Mouse (Mus musculus) forebrain, embryonic 13.5 days (tissue): ENCODE data around the gene Dot1l. TPM values are rescaled to one million over a fixed set of nuclear protein-coding genes. Genes with fewer than 3 reads are reported as not detected.
"Not testable (repeated sequence)": the region's sequence is repeated elsewhere in the genome, so short reads cannot be mapped to it uniquely, and the experiment has no call there.

Source experiments
- ATAC-seq: fragments of 200-750 bp; cut with Nextera tagmentation; 2 replicates; pipeline ENCODE4 v1.8.0; 2017
- H3K27ac ChIP-seq: fragments of 300-500 bp; sonication (generic); 2 replicates; pipeline ENCODE4 v1.5.1; 2015; ENCODE audit warnings: inconsistent platforms, mild to moderate bottlenecking, moderate library complexity
- H3K27me3 ChIP-seq: fragments of 300-500 bp; sonication (generic); 2 replicates; pipeline ENCODE4 v1.6.1; 2015; ENCODE audit warnings: mild to moderate bottlenecking, inconsistent platforms
- H3K36me3 ChIP-seq: fragments of 300-500 bp; sonication (generic); 2 replicates; pipeline ENCODE4 v1.6.1; 2015; ENCODE audit warnings: mild to moderate bottlenecking, inconsistent platforms; ENCODE audit not compliant: poor library complexity, severe bottlenecking
- H3K4me1 ChIP-seq: fragments of 300-500 bp; sonication (generic); 2 replicates; pipeline ENCODE4 v1.6.1; 2015; ENCODE audit warnings: inconsistent platforms
- H3K4me2 ChIP-seq: fragments of 300-500 bp; sonication (generic); 2 replicates; pipeline ENCODE4 v1.6.1; 2015; ENCODE audit warnings: inconsistent platforms, mild to moderate bottlenecking, moderate library complexity
- H3K4me3 ChIP-seq: fragments of 300-500 bp; sonication (generic); 2 replicates; pipeline ENCODE4 v1.5.1; 2015; ENCODE audit warnings: mild to moderate bottlenecking, inconsistent platforms
- H3K9ac ChIP-seq: fragments of 300-500 bp; sonication (generic); 2 replicates; pipeline ENCODE4 v1.6.1; 2015; ENCODE audit warnings: mild to moderate bottlenecking, inconsistent platforms
- H3K9me3 ChIP-seq: fragments of 300-500 bp; sonication (generic); replicated peaks from 2 replicates; pipeline ENCODE4 v1.6.1; 2016; ENCODE audit warnings: inconsistent platforms
- WGBS: fragments of 180-500 bp; shearing (Covaris S2); methylation state at CpG from one replicate; pipeline ENCODE4 v1.1.7; 2015; 5-methylcytosine and 5-hydroxymethylcytosine counted together
- polyA plus RNA-seq: library from polyadenylated mRNA; unstranded; fragments of >200 nt; fragmentation: Nextera tagmentation; extraction: Ambion mirVana; gene quantifications from 2 replicates; pipeline ENCODE4 v1.2.1, GENCODE M21; 2015

Gene Dot1l
- polyA plus RNA-seq, 1 experiment from 2014 or later = 19.9 TPM

GRCm38 (mm10) chr10:80818599-80819281 lies 63.7 kb downstream of the Dot1l start:
- Histone ChIP-seq H3K4me1 (no peaks in the 10 kb centered on the region), H3K27ac (no peak overlapping the region), H3K9ac (no peak overlapping the region), H3K27me3 (no peaks in the 10 kb centered on the region), H3K4me3 (no peak overlapping the region), H3K4me2 (no peak overlapping the region), H3K36me3 (no peaks in the 10 kb centered on the region), H3K9me3 (no peaks in the 10 kb centered on the region)
- 68% methylated on average over 6 of the region's 6 CpGs for WGBS
- no peak for ATAC-seq

GRCm38 (mm10) chr10:80819406-80819805 lies 64.4 kb downstream of the Dot1l start:
- H3K27ac ChIP-seq = no peak overlapping the region
- H3K4me3 ChIP-seq = no peak overlapping the region
- WGBS = 68% methylated on average over 3 of the region's 3 CpGs
- no peaks in the 10 kb centered on the region for H3K36me3 ChIP-seq
- no peak overlapping the region for H3K4me2 ChIP-seq
- H3K9me3 ChIP-seq = no peaks in the 10 kb centered on the region
- H3K27me3 ChIP-seq = no peaks in the 10 kb centered on the region
- H3K9ac ChIP-seq = 0 out of 2 replicates have a peak overlapping the region, but pooled peaks have one; percentile 1
- ATAC-seq = no peak
- no peaks in the 10 kb centered on the region for H3K4me1 ChIP-seq

GRCm38 (mm10) chr10:80821991-80822390 lies 67.0 kb downstream of the Dot1l start:
- Histone ChIP-seq H3K36me3 (no peaks in the 10 kb centered on the region), H3K4me1 (0 out of 2 replicates have a peak, but pooled peaks cover 3% of the 10 kb centered on the region), H3K27ac (no peak overlapping the region), H3K4me3 (no peak overlapping the region), H3K4me2 (no peak overlapping the region), H3K9me3 (no peaks in the 10 kb centered on the region), H3K9ac (no peak overlapping the region), H3K27me3 (no peaks in the 10 kb centered on the region)
- 44% methylated on average over 2 of the region's 2 CpGs for WGBS
- no peak for ATAC-seq

GRCm38 (mm10) chr10:80822528-80822927 lies 67.5 kb downstream of the Dot1l start:
- Histone ChIP-seq H3K4me1 (peaks cover 5% of the 10 kb centered on the region), H3K27me3 (no peaks in the 10 kb centered on the region), H3K27ac (no peak overlapping the region), H3K9ac (no peak overlapping the region), H3K36me3 (no peaks in the 10 kb centered on the region), H3K4me2 (no peak overlapping the region), H3K9me3 (no peaks in the 10 kb centered on the region), H3K4me3 (no peak overlapping the region)
- ATAC-seq = no peak
- WGBS = 85% methylated on average over 5 of the region's 5 CpGs

- H3K27me3 ChIP-seq = no peaks in the 10 kb centered on the region
- no peak for ATAC-seq
- H3K4me1 ChIP-seq = peaks cover 13% of the 10 kb centered on the region
- H3K9ac ChIP-seq = no peak overlapping the region
- H3K4me3 ChIP-seq = no peak overlapping the region
- WGBS = 98% methylated on average over 1 of the region's 1 CpGs
- no peak overlapping the region for H3K27ac ChIP-seq
- no peaks in the 10 kb centered on the region for H3K9me3 ChIP-seq
- peaks cover 4% of the 10 kb centered on the region; the same call in 1 of the 2 replicates for H3K36me3 ChIP-seq
- no peak overlapping the region for H3K4me2 ChIP-seq
These were observed 68.3 kb downstream of the Dot1l start for GRCm38 (mm10) chr10:80823316-80823715.

- peaks cover 18% of the 10 kb centered on the region for H3K4me1 ChIP-seq
- no peaks in the 10 kb centered on the region for H3K9me3 ChIP-seq
- H3K4me2 ChIP-seq = no peak overlapping the region
- no peak for ATAC-seq
- H3K9ac ChIP-seq = no peak overlapping the region
- WGBS = 72% methylated on average over 8 of the region's 8 CpGs
- H3K4me3 ChIP-seq = no peak overlapping the region
- H3K36me3 ChIP-seq = peaks cover 9% of the 10 kb centered on the region
- H3K27me3 ChIP-seq = no peaks in the 10 kb centered on the region
- no peak overlapping the region for H3K27ac ChIP-seq
These were observed 69.0 kb downstream of the Dot1l start for GRCm38 (mm10) chr10:80823847-80824643.

- H3K36me3 ChIP-seq = peaks cover 17% of the 10 kb centered on the region
- H3K9me3 ChIP-seq = no peaks in the 10 kb centered on the region
- H3K9ac ChIP-seq = no peak overlapping the region
- H3K4me3 ChIP-seq = no peak overlapping the region
- no peak for ATAC-seq
- WGBS = 83% methylated on average over 2 of the region's 2 CpGs
- no peak overlapping the region for H3K4me2 ChIP-seq
- no peaks in the 10 kb centered on the region for H3K27me3 ChIP-seq
- H3K4me1 ChIP-seq = peaks cover 25% of the 10 kb centered on the region
- no peak overlapping the region for H3K27ac ChIP-seq
These were observed 69.8 kb downstream of the Dot1l start for GRCm38 (mm10) chr10:80824827-80825226.

- WGBS = under 1% methylated on average over 68 of the region's 82 CpGs
- ATAC-seq = peak; percentile 97
- H3K27me3 ChIP-seq = no peaks in the 10 kb centered on the region
These were observed 71.4 kb downstream of the Dot1l start, which contains the start of gene Oaz1 for GRCm38 (mm10) chr10:80826151-80827062. Oaz1 (plus strand) TSS chr10:80826656.

GRCm38 (mm10) chr10:80827063-80827869 lies 72.3 kb downstream of the Dot1l start:
- Histone ChIP-seq H3K36me3 (peaks cover 32% of the 10 kb centered on the region), H3K9me3 (no peaks in the 10 kb centered on the region), H3K4me3 (peak overlapping the region; percentile 78), H3K9ac (peak overlapping the region; percentile 92), H3K27me3 (no peaks in the 10 kb centered on the region), H3K27ac (peak overlapping the region; percentile 86), H3K4me1 (peaks cover 42% of the 10 kb centered on the region), H3K4me2 (peak overlapping the region; percentile 90)
- 8% methylated on average over 29 of the region's 29 CpGs for WGBS
- ATAC-seq = no peak

More at GRCm38 (mm10) chr10:80826151-80827062, 71.4 kb downstream of the Dot1l start, which contains the start of gene Oaz1:
- Histone ChIP-seq H3K4me1 (peaks cover 41% of the 10 kb centered on the region), H3K4me3 (peak within 1 kb of the TSS; percentile 78), H3K4me2 (peak within 1 kb of the TSS; percentile 90), H3K36me3 (peaks cover 32% of the 10 kb centered on the region), H3K9me3 (no peaks in the 10 kb centered on the region), H3K9ac (peak within 1 kb of the TSS; percentile 92), H3K27ac (peak within 1 kb of the TSS; percentile 86)

GRCm38 (mm10) chr10:80827870-80828420 lies 72.9 kb downstream of the Dot1l start:
- whole genome bisulfite sequencing = 81% methylated on average over 10 of the region's 10 CpGs
- H3K4me3 ChIP-seq = peak overlapping the region; percentile 78

GRCm38 (mm10) chr10:80828587-80828986 lies 73.6 kb downstream of the Dot1l start:
- peaks cover 32% of the 10 kb centered on the region for H3K36me3 ChIP-seq
- not testable (repeated sequence) for H3K9ac ChIP-seq, H3K9me3 ChIP-seq, H3K27ac ChIP-seq, ATAC-seq, H3K27me3 ChIP-seq
- WGBS = 85% methylated on average over 7 of the region's 9 CpGs
- H3K4me2 ChIP-seq = peak overlapping the region; percentile 90
- H3K4me3 ChIP-seq = peak overlapping the region; percentile 78; the same call in 1 of the 2 replicates
- H3K4me1 ChIP-seq = peaks cover 42% of the 10 kb centered on the region

More at GRCm38 (mm10) chr10:80827870-80828420, 72.9 kb downstream of the Dot1l start:
- ATAC-seq = no peak
- peaks cover 42% of the 10 kb centered on the region for H3K4me1 ChIP-seq
- peak overlapping the region; percentile 90 for H3K4me2 ChIP-seq
- H3K9me3 ChIP-seq = no peaks in the 10 kb centered on the region
- H3K27ac ChIP-seq = no peak overlapping the region
- H3K9ac ChIP-seq = peak overlapping the region; percentile 92
- peaks cover 32% of the 10 kb centered on the region for H3K36me3 ChIP-seq
- H3K27me3 ChIP-seq = no peaks in the 10 kb centered on the region
